Mouse (Mus musculus) brain, embryonic 14.5 days (tissue): ENCODE measurements around the gene Ncoa6. TPM values are rescaled to one million over a fixed set of nuclear protein-coding genes. Genes with fewer than 3 reads are reported as not detected.
"Not testable (repeated sequence)": the region's sequence is repeated elsewhere in the genome, so short reads cannot be mapped to it uniquely, and the experiment has no call there.

ENCODE experiments used
- DNase-seq: peaks from one replicate; pipeline ENCODE4 v3.0.0-alpha.2; 2011; ENCODE audit warnings: low read depth
- CTCF ChIP-seq: fragments of 200-500 bp; IDR thresholded peaks from 2 replicates; pipeline ENCODE4 v1.5.1; 2012; ENCODE audit warnings: inconsistent platforms, mild to moderate bottlenecking, moderate library complexity, borderline replicate concordance; ENCODE audit not compliant: insufficient read depth, insufficient read length; ENCODE audit errors: extremely low read depth
- POLR2A ChIP-seq: fragments of 200-500 bp; IDR thresholded peaks from 2 replicates; pipeline ENCODE4 v1.6.1; 2012; ENCODE audit warnings: mild to moderate bottlenecking, inconsistent platforms, borderline replicate concordance; ENCODE audit not compliant: poor library complexity, insufficient read depth, insufficient read length, severe bottlenecking; ENCODE audit errors: extremely low read depth
- polyA plus RNA-seq: library from polyadenylated mRNA; depleted of rRNA; stranded (reverse); fragments of >200 nt; gene quantifications from 2 replicates; pipeline ENCODE4 v1.2.3, GENCODE M21; 2012

Ncoa6 gene
- polyA plus RNA-seq, 1 experiment: 75.2 TPM

GRCm38 (mm10) chr2:155490998-155491397 is 17.3 kb upstream of the Ncoa6 start:
- TF ChIP-seq CTCF: no peak
- TF ChIP-seq POLR2A: no peak
- no peak for DNase-seq

- DNase-seq: peak; percentile 79
- peak; percentile 55; the same call in 1 of the 2 replicates for TF ChIP-seq CTCF
- TF ChIP-seq POLR2A: no peak
Measured at GRCm38 (mm10) chr2:155482021-155482420, 8.3 kb upstream of the Ncoa6 start.

GRCm38 (mm10) chr2:155472671-155473569 is 774 bp downstream of the Ncoa6 start:
- TF ChIP-seq CTCF (no peak), POLR2A (no peak)
- DNase-seq: peak; percentile 47

GRCm38 (mm10) chr2:155466861-155467260 is 6.8 kb downstream of the Ncoa6 start:
- TF ChIP-seq POLR2A (no peak), CTCF (no peak)
- DNase-seq: no peak

- no peak for TF ChIP-seq CTCF
- peak; percentile 36 for DNase-seq
Measured at GRCm38 (mm10) chr2:155453591-155453990, 20.1 kb downstream of the Ncoa6 start.

GRCm38 (mm10) chr2:155451256-155451655 is 22.4 kb downstream of the Ncoa6 start:
- TF ChIP-seq POLR2A (no peak), CTCF (no peak)
- DNase-seq: no peak

- not testable (repeated sequence) for DNase-seq
Measured at GRCm38 (mm10) chr2:155447906-155448305, 25.8 kb downstream of the Ncoa6 start.

GRCm38 (mm10) chr2:155443446-155443845 is 30.2 kb downstream of the Ncoa6 start:
- TF ChIP-seq POLR2A (no peak), CTCF (no peak)
- peak; percentile 2 for DNase-seq

- TF ChIP-seq POLR2A: no peak
- no peak for TF ChIP-seq CTCF
- DNase-seq: no peak
Measured at GRCm38 (mm10) chr2:155442916-155443315, 30.8 kb downstream of the Ncoa6 start.

- peak; percentile 3 for DNase-seq
- peak; percentile 26; the same call in 1 of the 2 replicates for TF ChIP-seq CTCF
- no peak for TF ChIP-seq POLR2A
Measured at GRCm38 (mm10) chr2:155436445-155436844, 37.2 kb downstream of the Ncoa6 start.

- no peak for DNase-seq
- TF ChIP-seq POLR2A: no peak
- no peak for TF ChIP-seq CTCF
Measured at GRCm38 (mm10) chr2:155420911-155421310, 52.8 kb downstream of the Ncoa6 start.

GRCm38 (mm10) chr2:155404635-155405034 is 69.1 kb downstream of the Ncoa6 start:
- TF ChIP-seq CTCF (no peak), POLR2A (no peak)
- no peak for DNase-seq
